24 mouse cellular contexts compared by ENCODE assay signal in genomic region chr9:103086736-103087135, GRCm38 (mm10). TPM values are rescaled to one million over a fixed set of nuclear protein-coding genes. Genes with fewer than 3 reads are reported as not detected.
DNase-seq lines count a peak whose midpoint lies in the region; TF ChIP-seq lines count a peak whose summit lies in the region.
"Had no signal": no experiment of that assay in that cellular context is flagged by ENCODE, and none has a peak within 500 bp of the region (broad histone marks: within the 10 kb centered on the region; RNA-seq: fewer than 3 reads in every experiment).

No protein-coding gene starts in this region.

- no peak for TF ChIP-seq CTCF in brain, embryonic 14.5 days (IDR thresholded peaks at IDR 0.05; ENCODE audit: borderline replicate concordance, extremely low read depth, insufficient read depth, insufficient read length)
- no peak for TF ChIP-seq CTCF in layer of hippocampus, adult 2 months (conservative IDR thresholded peaks at IDR 0.05)

- intact Hi-C loops in left cerebral cortex, postnatal 4 days (cut with DNase I): no loop called here
- intact Hi-C loops in left cerebral cortex, postnatal 10 days (cut with DNase I): no loop called here

- no peak overlapping the region for H3K4me3 ChIP-seq in layer of hippocampus, adult 2 months
- H3K4me3 ChIP-seq: embryonic facial prominence, embryonic 12.5 days; embryonic facial prominence, embryonic 15.5 days; gastrocnemius, adult 2 months; heart, adult 2 months; heart, embryonic 10.5 days; heart, embryonic 13.5 days; hindbrain, embryonic 13.5 days had no signal

- peak; percentile 85 to 88 for DNase-seq in cerebellum, postnatal 10 days
- no peak for DNase-seq in cerebellum, adult 9-10 months
- peak; percentile 40 for DNase-seq in heart, adult 11 months
- no peak for DNase-seq in heart, adult 18-20 months
- DNase-seq in left cerebral cortex, postnatal 4 days: peak; percentile 73
- DNase-seq in left cerebral cortex, postnatal 10 days (ENCODE audit: extremely low spot score in 1 of 2, low spot score in 2 of 2): no peak
- peak; percentile 28 for DNase-seq in brain, embryonic 14.5 days (ENCODE audit: low read depth)
- DNase-seq in layer of hippocampus, adult 2 months (ENCODE audit: low spot score in 2 of 2): no peak
- DNase-seq: adrenal gland, postnatal 10 days; adrenal gland, postnatal 36 days; B cell, adult 2 months; cerebellum, adult 18-20 months; forebrain, postnatal 0 days; gastrocnemius, adult 2 months; gastrocnemius, postnatal 14 days; heart, postnatal 14 days; heart, postnatal 4 days had no signal

- no peak for TF ChIP-seq POLR2A in brain, embryonic 14.5 days (IDR thresholded peaks at IDR 0.05; ENCODE audit: borderline replicate concordance, extremely low read depth, insufficient read depth, insufficient read length, poor library complexity, severe bottlenecking)

- H3K27ac ChIP-seq in layer of hippocampus, adult 2 months: no peak overlapping the region
- H3K27ac ChIP-seq: embryonic facial prominence, embryonic 12.5 days; embryonic facial prominence, embryonic 15.5 days; gastrocnemius, adult 2 months; heart, adult 2 months; heart, embryonic 10.5 days; heart, embryonic 13.5 days; hindbrain, embryonic 13.5 days had no signal

RNA-seq across cellular contexts. Expression of gene Rab6b, which starts 24.9 kb away (rescaled TPM):
- 1 to 10 TPM; 1.2 to 1.8 TPM for total RNA-seq in heart, adult 18-20 months (2021)
- total RNA-seq in left cerebral cortex, postnatal 4 days (2021): 100 to 1,000 TPM; 331 to 380 TPM
- 100 to 1,000 TPM; 623 to 633 TPM for total RNA-seq in left cerebral cortex, postnatal 10 days (2021)
- 54.5 and 125 TPM in 2 replicates for polyA plus RNA-seq in brain, embryonic 14.5 days (2012; rRNA removed)
- 100 to 1,000 TPM; 429 to 449 TPM for total RNA-seq in layer of hippocampus, adult 2 months (2021)
- polyA plus RNA-seq: G1E had no signal

Comparison
In these comparisons a context has a peak if more than half of its experiments do, and no peak if none do; other contexts are left out.
1. DNase-seq: peak in cerebellum, postnatal 10 days (2 of 2), heart, adult 11 months (single experiment), left cerebral cortex, postnatal 4 days (single experiment) and brain, embryonic 14.5 days (single experiment); none in cerebellum, adult 9-10 months (single experiment), heart, adult 18-20 months (0 of 2), left cerebral cortex, postnatal 10 days (0 of 2) and layer of hippocampus, adult 2 months (0 of 2).
2. RNA of gene Rab6b, which starts 24.9 kb away (total RNA-seq): 623 to 633 TPM in left cerebral cortex, postnatal 10 days, 429 to 449 TPM in layer of hippocampus, adult 2 months and 331 to 380 TPM in left cerebral cortex, postnatal 4 days; 1.2 to 1.8 TPM in heart, adult 18-20 months; every median in the first group is over 100 times any median in the second.